Mouse (Mus musculus): ENCODE data around the gene Higd1c. TPM values are rescaled to one million over a fixed set of nuclear protein-coding genes. Genes with fewer than 3 reads are reported as not detected.
"Not testable (repeated sequence)": the region's sequence is repeated elsewhere in the genome, so short reads cannot be mapped to it uniquely, and the experiment has no call there.

The Higd1c gene
- polyA plus RNA-seq, 1 experiment = not detected

DNA sequence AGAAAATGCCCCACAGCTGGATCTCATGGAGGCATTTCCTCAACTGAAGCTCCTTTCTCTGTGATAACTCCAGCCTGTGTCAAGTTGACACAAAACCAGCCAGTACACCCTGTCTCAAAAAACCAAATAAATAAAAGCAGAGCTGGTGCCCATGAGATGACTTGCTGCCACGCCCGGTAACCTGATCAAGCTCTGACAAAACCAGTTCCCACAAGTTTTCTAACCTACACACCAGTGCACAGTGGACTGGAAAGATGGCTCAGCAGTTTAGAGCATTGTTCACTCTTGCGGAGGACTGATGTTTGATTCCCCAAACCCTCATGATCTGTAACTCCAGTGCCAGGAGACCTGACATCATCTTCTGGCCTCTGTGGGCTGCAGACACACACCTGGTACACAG is 39.1 kb upstream of the Higd1c start:
- no peaks in the 10 kb centered on the region for H3K4me1 ChIP-seq (ENCODE audit: control insufficient read depth, insufficient read depth, low read length)
- no peak overlapping the region for H3K4me3 ChIP-seq (ENCODE audit: low read depth, low read length)
- H3K27ac ChIP-seq (ENCODE audit: insufficient read depth, low read length) = no peak overlapping the region
- no peaks in the 10 kb centered on the region for H3K9me3 ChIP-seq (replicated peaks; ENCODE audit: control insufficient read depth, insufficient read depth, low read length, poor library complexity, severe bottlenecking)
- no peaks in the 10 kb centered on the region for H3K27me3 ChIP-seq (ENCODE audit: control insufficient read depth, insufficient read depth, low read length, poor library complexity, severe bottlenecking)
- TF ChIP-seq CTCF (IDR thresholded peaks at IDR 0.05; ENCODE audit: low read depth, low read length) (no peak), EP300 (IDR thresholded peaks at IDR 0.05; ENCODE audit: insufficient read depth, low read depth, low read length) (no peak), POLR2A (IDR thresholded peaks at IDR 0.05; ENCODE audit: insufficient read depth, low read length) (no peak)
- H3K36me3 ChIP-seq (ENCODE audit: control insufficient read depth, insufficient read depth, low read length, poor library complexity, severe bottlenecking) = no peaks in the 10 kb centered on the region
- H3K9ac ChIP-seq (ENCODE audit: low read depth, poor library complexity, severe bottlenecking) = no peak overlapping the region

DNA sequence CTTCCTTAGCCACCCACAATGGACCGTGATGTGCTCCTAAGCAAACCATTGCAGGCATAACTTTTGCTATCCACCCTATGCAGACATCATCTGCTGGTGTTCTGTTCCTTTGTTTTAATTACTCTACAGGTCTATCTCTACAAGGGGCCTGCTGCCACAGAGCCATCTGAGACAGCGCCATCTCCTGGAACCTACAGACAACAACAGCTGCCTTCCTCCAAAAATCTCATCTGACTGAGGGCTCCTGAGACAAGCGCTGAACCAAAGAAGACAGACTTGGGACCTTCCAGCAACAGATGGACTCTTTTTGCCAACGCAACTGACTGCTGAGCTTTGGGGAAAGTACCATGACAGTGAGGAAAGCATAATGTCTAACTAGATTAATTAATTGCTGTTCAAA is 36.3 kb upstream of the Higd1c start:
- H3K27me3 ChIP-seq (ENCODE audit: control insufficient read depth, insufficient read depth, low read length, poor library complexity, severe bottlenecking); H3K36me3 ChIP-seq (ENCODE audit: control insufficient read depth, insufficient read depth, low read length, poor library complexity, severe bottlenecking); H3K4me3 ChIP-seq (ENCODE audit: low read depth, low read length); H3K27ac ChIP-seq (ENCODE audit: insufficient read depth, low read length); H3K9me3 ChIP-seq (replicated peaks; ENCODE audit: control insufficient read depth, insufficient read depth, low read length, poor library complexity, severe bottlenecking); H3K4me1 ChIP-seq (ENCODE audit: control insufficient read depth, insufficient read depth, low read length); H3K9ac ChIP-seq (ENCODE audit: low read depth, poor library complexity, severe bottlenecking): not testable (repeated sequence)
- TF ChIP-seq CTCF (IDR thresholded peaks at IDR 0.05; ENCODE audit: low read depth, low read length) = peak; percentile 24

DNA sequence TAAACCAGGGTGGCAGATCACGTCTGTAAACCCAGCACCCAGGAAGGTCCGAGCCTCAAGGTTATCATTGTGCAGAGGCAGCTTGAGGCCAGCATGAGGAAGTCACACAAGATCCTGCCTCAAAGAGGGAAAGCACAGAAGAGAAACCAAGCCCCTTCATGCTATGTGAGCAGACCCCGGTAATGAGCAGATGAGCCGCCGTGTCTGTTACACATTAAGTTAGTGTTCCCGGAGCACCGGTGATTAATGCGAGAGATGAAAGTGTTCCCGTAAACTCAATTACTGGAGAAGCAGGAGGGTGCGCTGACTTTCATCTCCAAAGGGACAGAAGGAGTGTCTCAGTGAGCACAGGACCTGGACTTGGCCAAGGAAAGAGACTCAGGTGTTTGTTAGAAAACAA is 35.0 kb upstream of the Higd1c start:
- H3K27ac ChIP-seq (ENCODE audit: insufficient read depth, low read length); H3K9ac ChIP-seq (ENCODE audit: low read depth, poor library complexity, severe bottlenecking); H3K4me1 ChIP-seq (ENCODE audit: control insufficient read depth, insufficient read depth, low read length); H3K27me3 ChIP-seq (ENCODE audit: control insufficient read depth, insufficient read depth, low read length, poor library complexity, severe bottlenecking); H3K36me3 ChIP-seq (ENCODE audit: control insufficient read depth, insufficient read depth, low read length, poor library complexity, severe bottlenecking); H3K9me3 ChIP-seq (replicated peaks; ENCODE audit: control insufficient read depth, insufficient read depth, low read length, poor library complexity, severe bottlenecking); H3K4me3 ChIP-seq (ENCODE audit: low read depth, low read length): not testable (repeated sequence)

DNA sequence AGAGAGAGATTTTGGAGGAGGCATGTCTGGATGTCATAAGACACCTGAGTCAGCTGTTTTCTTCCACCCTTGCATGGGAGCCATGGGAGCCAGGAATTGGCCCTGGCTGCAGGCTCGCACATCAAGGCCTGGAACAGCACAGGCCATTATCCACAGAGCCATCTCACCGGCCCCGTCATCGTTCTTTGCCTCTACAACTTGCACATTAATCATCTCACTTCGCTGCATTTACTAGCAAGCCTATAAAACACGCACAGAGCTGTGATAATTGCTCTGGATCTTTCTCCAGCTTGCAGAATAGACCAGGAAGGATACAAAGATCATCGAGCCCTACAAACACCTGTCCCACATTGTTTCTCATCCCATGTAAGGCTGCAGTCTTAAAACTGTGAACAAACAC is 33.6 kb upstream of the Higd1c start:
- Histone ChIP-seq H3K4me3 (ENCODE audit: low read depth, low read length) (no peak overlapping the region), H3K27me3 (ENCODE audit: control insufficient read depth, insufficient read depth, low read length, poor library complexity, severe bottlenecking) (no peaks in the 10 kb centered on the region), H3K9ac (ENCODE audit: low read depth, poor library complexity, severe bottlenecking) (no peak overlapping the region), H3K36me3 (ENCODE audit: control insufficient read depth, insufficient read depth, low read length, poor library complexity, severe bottlenecking) (no peaks in the 10 kb centered on the region), H3K27ac (ENCODE audit: insufficient read depth, low read length) (no peak overlapping the region), H3K4me1 (ENCODE audit: control insufficient read depth, insufficient read depth, low read length) (no peaks in the 10 kb centered on the region), H3K9me3 (replicated peaks; ENCODE audit: control insufficient read depth, insufficient read depth, low read length, poor library complexity, severe bottlenecking) (no peaks in the 10 kb centered on the region)
- no peak for TF ChIP-seq EP300 (IDR thresholded peaks at IDR 0.05; ENCODE audit: insufficient read depth, low read depth, low read length)

DNA sequence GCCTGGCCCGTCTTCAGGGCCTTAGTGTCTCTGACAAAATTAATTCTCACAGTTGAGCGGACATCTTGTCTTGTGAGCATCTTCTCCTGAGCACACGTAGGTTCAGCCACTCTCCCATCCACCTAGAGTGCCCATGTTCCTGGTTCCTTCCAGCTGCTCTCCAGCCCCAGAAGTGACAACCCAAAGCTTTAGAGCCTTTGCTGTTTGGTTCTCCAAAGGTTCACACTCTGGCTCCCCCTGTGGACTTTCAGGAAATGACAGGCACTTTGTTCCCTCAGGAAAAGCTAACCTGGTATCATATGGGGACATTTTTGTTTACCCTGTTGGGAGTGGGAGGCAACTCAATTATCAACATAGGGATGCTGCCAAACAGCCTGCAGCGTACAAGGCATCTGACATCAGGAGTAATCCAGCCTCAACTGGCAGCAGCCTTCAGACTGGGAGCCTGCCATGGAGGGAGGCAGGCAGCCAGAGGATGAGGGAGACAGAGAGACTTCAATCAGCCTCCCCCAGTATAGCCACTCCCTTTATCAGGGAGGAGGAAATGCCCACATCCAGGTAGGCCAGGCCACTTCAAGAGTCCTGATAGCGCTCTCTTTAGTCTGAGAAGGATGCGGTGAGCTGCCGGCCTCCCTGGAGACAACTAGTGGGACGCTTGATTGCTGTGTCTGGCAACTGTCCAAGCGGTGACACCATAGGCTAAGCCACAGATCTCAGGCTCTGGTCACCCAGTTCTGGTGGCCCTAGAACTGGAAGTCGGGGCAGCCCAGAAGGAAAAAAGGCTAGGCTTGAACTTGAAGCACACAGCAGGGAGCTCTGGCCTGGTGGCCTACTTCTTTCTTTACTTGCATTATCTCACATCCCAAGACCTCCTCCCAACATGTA is 32.0 kb upstream of the Higd1c start:
- not testable (repeated sequence) for H3K4me1 ChIP-seq (ENCODE audit: control insufficient read depth, insufficient read depth, low read length); H3K27me3 ChIP-seq (ENCODE audit: control insufficient read depth, insufficient read depth, low read length, poor library complexity, severe bottlenecking); H3K9me3 ChIP-seq (replicated peaks; ENCODE audit: control insufficient read depth, insufficient read depth, low read length, poor library complexity, severe bottlenecking)

DNA sequence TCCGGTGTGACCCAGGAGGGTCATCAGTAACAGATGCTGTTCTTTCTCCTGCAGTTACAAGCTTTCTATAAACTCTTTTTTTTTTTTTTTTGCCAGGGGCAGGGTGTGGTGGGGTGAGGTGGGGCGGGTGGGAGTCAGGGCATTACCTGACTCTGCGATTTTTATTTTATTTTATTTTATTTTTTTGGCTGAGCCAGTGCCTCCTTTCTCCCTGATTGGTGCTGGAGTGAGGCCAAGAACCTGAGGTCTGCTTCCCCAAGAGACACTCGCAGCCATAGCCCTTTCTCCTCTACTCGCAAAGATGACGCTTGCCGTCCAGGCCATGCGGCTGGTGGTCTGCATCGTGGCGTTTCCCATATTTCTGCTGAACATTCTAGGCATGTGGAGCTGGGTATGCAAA is 29.7 kb upstream of the Higd1c start, which contains the start of gene Mettl7a3:
TSS of gene Mettl7a3 (plus strand) at position 301 of the 400 bp plus-strand sequence.
- H3K4me3 ChIP-seq (ENCODE audit: low read depth, low read length) = no peak within 1 kb of the TSS
- H3K27ac ChIP-seq (ENCODE audit: insufficient read depth, low read length) = no peak within 1 kb of the TSS
- H3K36me3 ChIP-seq (ENCODE audit: control insufficient read depth, insufficient read depth, low read length, poor library complexity, severe bottlenecking) = no peaks in the 10 kb centered on the region
- H3K9me3 ChIP-seq (replicated peaks; ENCODE audit: control insufficient read depth, insufficient read depth, low read length, poor library complexity, severe bottlenecking) = no peaks in the 10 kb centered on the region
- H3K4me1 ChIP-seq (ENCODE audit: control insufficient read depth, insufficient read depth, low read length) = no peaks in the 10 kb centered on the region
- no peaks in the 10 kb centered on the region for H3K27me3 ChIP-seq (ENCODE audit: control insufficient read depth, insufficient read depth, low read length, poor library complexity, severe bottlenecking)
- H3K9ac ChIP-seq (ENCODE audit: low read depth, poor library complexity, severe bottlenecking) = no peak within 1 kb of the TSS
- TF ChIP-seq POLR2A (IDR thresholded peaks at IDR 0.05; ENCODE audit: insufficient read depth, low read length) (no peak), CTCF (IDR thresholded peaks at IDR 0.05; ENCODE audit: low read depth, low read length) (no peak)

More for the DNA sequence above, 32.0 kb upstream of the Higd1c start:
- not testable (repeated sequence) for H3K36me3 ChIP-seq (ENCODE audit: control insufficient read depth, insufficient read depth, low read length, poor library complexity, severe bottlenecking); H3K4me3 ChIP-seq (ENCODE audit: low read depth, low read length); H3K27ac ChIP-seq (ENCODE audit: insufficient read depth, low read length); H3K9ac ChIP-seq (ENCODE audit: low read depth, poor library complexity, severe bottlenecking)

DNA sequence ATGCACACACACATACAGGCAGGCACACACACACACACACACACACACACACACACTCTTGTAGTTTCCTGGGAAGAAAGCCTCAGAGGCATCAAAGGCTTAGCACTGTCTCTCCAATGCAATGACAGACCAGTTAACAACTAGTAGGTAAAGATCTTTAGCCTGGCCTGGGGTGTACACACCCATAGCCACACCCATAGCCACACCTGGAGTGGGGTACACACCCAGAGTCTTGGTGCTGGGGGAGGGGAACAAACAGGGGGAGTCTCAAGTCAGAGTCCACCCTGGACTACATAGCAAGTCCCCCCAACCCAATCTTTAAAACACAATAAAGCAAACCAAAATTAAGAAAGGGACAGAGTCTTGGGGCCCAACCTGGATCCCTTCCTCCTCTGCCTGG is 27.0 kb upstream of the Higd1c start:
- not testable (repeated sequence) for H3K27ac ChIP-seq (ENCODE audit: insufficient read depth, low read length); H3K27me3 ChIP-seq (ENCODE audit: control insufficient read depth, insufficient read depth, low read length, poor library complexity, severe bottlenecking); H3K36me3 ChIP-seq (ENCODE audit: control insufficient read depth, insufficient read depth, low read length, poor library complexity, severe bottlenecking); H3K9ac ChIP-seq (ENCODE audit: low read depth, poor library complexity, severe bottlenecking); H3K4me3 ChIP-seq (ENCODE audit: low read depth, low read length); H3K4me1 ChIP-seq (ENCODE audit: control insufficient read depth, insufficient read depth, low read length); H3K9me3 ChIP-seq (replicated peaks; ENCODE audit: control insufficient read depth, insufficient read depth, low read length, poor library complexity, severe bottlenecking)

All from ES-Bruce4 (cell line).